Mouse (Mus musculus) liver, embryonic 16.5 days (tissue): ENCODE data around the gene Car11. TPM values are rescaled to one million over a fixed set of nuclear protein-coding genes. Genes with fewer than 3 reads are reported as not detected.
"Not testable (repeated sequence)": the region's sequence is repeated elsewhere in the genome, so short reads cannot be mapped to it uniquely, and the experiment has no call there.

ENCODE experiments used
- ATAC-seq: fragments of 200-750 bp; cut with Nextera tagmentation; 2 replicates; pipeline ENCODE4 v1.8.0; 2017; ENCODE audit warnings: low read depth, mild to moderate bottlenecking, moderate number of reproducible peaks, moderate library complexity
- H3K27ac ChIP-seq: fragments of 300-500 bp; sonication (generic); 2 replicates; pipeline ENCODE4 v1.5.1; 2014; ENCODE audit warnings: mild to moderate bottlenecking, low read length
- H3K27me3 ChIP-seq: fragments of 300-500 bp; sonication (generic); 2 replicates; pipeline ENCODE4 v1.6.1; 2014; ENCODE audit warnings: low read depth, low read length, mixed read lengths; ENCODE audit not compliant: control insufficient read depth, insufficient read depth
- H3K36me3 ChIP-seq: fragments of 300-500 bp; sonication (generic); 2 replicates; pipeline ENCODE4 v1.6.1; 2014; ENCODE audit warnings: mild to moderate bottlenecking; ENCODE audit not compliant: control insufficient read depth, insufficient read depth
- H3K4me1 ChIP-seq: fragments of 300-500 bp; sonication (generic); 2 replicates; pipeline ENCODE4 v1.6.1; 2014; ENCODE audit warnings: low read depth, low read length, mixed read lengths; ENCODE audit not compliant: control insufficient read depth
- H3K4me2 ChIP-seq: fragments of 300-500 bp; sonication (generic); 2 replicates; pipeline ENCODE4 v1.6.1; 2014; ENCODE audit warnings: low read depth, low read length, mixed read lengths
- H3K4me3 ChIP-seq: fragments of 300-500 bp; sonication (generic); 2 replicates; pipeline ENCODE4 v1.5.1; 2014; ENCODE audit warnings: low read depth, mild to moderate bottlenecking, low read length
- H3K9ac ChIP-seq: fragments of 300-500 bp; sonication (generic); 2 replicates; pipeline ENCODE4 v1.6.1; 2014; ENCODE audit warnings: low read depth, low read length
- H3K9me3 ChIP-seq: fragments of 300-500 bp; sonication (generic); replicated peaks from 2 replicates; pipeline ENCODE4 v1.6.1; 2016; ENCODE audit warnings: low read length; ENCODE audit not compliant: control insufficient read depth
- WGBS: fragments of 180-500 bp; shearing (Covaris S2); extraction: QIAGEN DNeasy Blood & Tissue Kit; methylation state at CpG from one replicate; pipeline ENCODE4 v1.1.7; 2014; ENCODE audit not compliant: insufficient replicate concordance; 5-methylcytosine and 5-hydroxymethylcytosine counted together
- polyA plus RNA-seq: library from polyadenylated mRNA; unstranded; fragments of >200 nt; fragmentation: Nextera tagmentation; extraction: Ambion mirVana; gene quantifications from 2 replicates; pipeline ENCODE4 v1.2.1, GENCODE M21; 2015

Gene Car11
- polyA plus RNA-seq, result 0.23 and 0.37 TPM in 2 replicates

GRCm38 (mm10) chr7:45699523-45700141 lies at the start of gene Car11:
TSS of gene Car11 (plus strand) at chr7:45699843.
- H3K9me3 ChIP-seq, result no peaks in the 10 kb centered on the region
- H3K27me3 ChIP-seq, result peaks cover 37% of the 10 kb centered on the region
- H3K4me3 ChIP-seq, result no peak within 1 kb of the TSS
- no peak for ATAC-seq
- H3K36me3 ChIP-seq, result no peaks in the 10 kb centered on the region
- H3K9ac ChIP-seq, result no peak within 1 kb of the TSS
- H3K27ac ChIP-seq, result no peak within 1 kb of the TSS
- H3K4me2 ChIP-seq, result 0 out of 2 replicates have a peak within 1 kb of the TSS, but pooled peaks have one; percentile 1
- 5% methylated on average over 36 of the region's 36 CpGs for WGBS
- peaks cover 10% of the 10 kb centered on the region for H3K4me1 ChIP-seq

DNA sequence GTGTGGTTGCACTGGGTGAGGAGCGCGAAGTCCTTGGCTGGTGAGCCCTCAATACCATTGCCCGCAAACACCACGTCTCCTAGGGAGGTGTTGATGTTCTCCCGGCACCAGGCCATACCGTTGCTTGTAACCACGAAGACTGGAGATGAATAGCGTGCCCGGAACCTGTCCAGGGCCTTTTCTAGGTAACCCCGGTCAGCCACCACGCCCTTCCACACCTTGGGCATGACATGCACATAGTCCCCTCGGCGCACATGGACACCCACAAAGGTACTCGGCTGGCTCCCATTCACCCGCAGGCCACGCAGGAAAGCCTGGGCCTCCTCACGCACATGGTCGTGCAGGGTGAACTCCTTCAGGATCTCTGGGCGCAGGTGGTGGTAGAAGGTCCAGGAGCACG lies 49.2 kb upstream of the Car11 start:
- ATAC-seq, H3K4me3 ChIP-seq, H3K9me3 ChIP-seq: not testable (repeated sequence)

GRCm38 (mm10) chr7:45654424-45655047 lies 45.1 kb upstream of the Car11 start:
- Histone ChIP-seq H3K36me3 (no peaks in the 10 kb centered on the region), H3K9me3 (no peaks in the 10 kb centered on the region; the same call in 1 of the 2 replicates), H3K4me2 (peak overlapping the region; percentile 24), H3K27me3 (no peaks in the 10 kb centered on the region), H3K27ac (no peak overlapping the region), H3K9ac (no peak overlapping the region), H3K4me1 (no peaks in the 10 kb centered on the region), H3K4me3 (no peak overlapping the region)
- 37% methylated on average over 17 of the region's 17 CpGs for WGBS
- no peak for ATAC-seq

More for the DNA sequence above, 49.2 kb upstream of the Car11 start:
- not testable (repeated sequence) for H3K27ac ChIP-seq, H3K36me3 ChIP-seq, H3K4me2 ChIP-seq, H3K27me3 ChIP-seq, H3K4me1 ChIP-seq, H3K9ac ChIP-seq
- 79% methylated on average over 19 of the region's 20 CpGs for WGBS

DNA sequence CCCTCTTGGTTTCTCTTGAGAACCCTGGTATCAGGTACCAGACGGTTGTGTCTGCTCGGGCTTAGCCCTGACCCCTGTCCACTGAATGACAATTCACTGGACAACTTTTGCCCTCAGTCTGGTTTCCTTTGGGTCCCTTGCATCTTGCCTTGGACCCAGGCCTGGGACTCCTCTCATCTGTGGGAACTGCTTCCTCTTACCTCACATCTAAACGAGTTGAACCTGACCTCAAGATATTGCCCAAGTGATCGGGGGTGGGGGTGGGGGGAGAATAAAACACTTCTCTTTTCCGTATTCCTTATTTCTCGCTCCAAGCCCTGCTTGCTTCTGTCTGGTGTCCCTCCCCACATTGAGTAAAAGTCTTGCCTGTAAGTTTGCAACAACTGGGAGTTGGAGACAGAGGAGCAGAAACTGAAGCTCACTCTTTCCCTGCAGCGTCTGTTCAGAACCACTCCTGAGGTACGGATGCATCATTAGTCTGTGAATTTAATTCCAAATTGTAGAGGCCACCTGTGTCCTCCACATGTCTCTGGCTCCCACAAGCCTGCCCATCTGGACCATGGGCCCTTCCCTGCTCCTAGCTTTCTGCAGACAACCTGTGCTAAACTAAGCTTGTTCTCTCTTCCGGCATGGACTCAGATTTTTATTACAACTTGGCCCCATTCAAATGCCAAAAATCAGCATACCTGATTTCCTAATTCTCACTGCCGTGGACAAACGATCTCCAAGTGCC lies 38.7 kb upstream of the Car11 start:
- no peaks in the 10 kb centered on the region for H3K4me1 ChIP-seq
- H3K4me3 ChIP-seq, result no peak overlapping the region
- no peaks in the 10 kb centered on the region for H3K36me3 ChIP-seq
- no peak overlapping the region for H3K9ac ChIP-seq
- WGBS, result 45% methylated on average over 11 of the region's 11 CpGs
- no peak overlapping the region for H3K27ac ChIP-seq
- no peak overlapping the region for H3K4me2 ChIP-seq
- ATAC-seq, result no peak
- H3K9me3 ChIP-seq, result no peaks in the 10 kb centered on the region; the same call in 1 of the 2 replicates
- no peaks in the 10 kb centered on the region for H3K27me3 ChIP-seq

- H3K4me1 ChIP-seq, H3K4me3 ChIP-seq, H3K27me3 ChIP-seq, H3K36me3 ChIP-seq, H3K27ac ChIP-seq, H3K9me3 ChIP-seq, H3K9ac ChIP-seq, H3K4me2 ChIP-seq, ATAC-seq: not testable (repeated sequence)
- WGBS, result 63% methylated on average over 6 of the region's 6 CpGs
Measured at GRCm38 (mm10) chr7:45661702-45662101, 37.9 kb upstream of the Car11 start.

DNA sequence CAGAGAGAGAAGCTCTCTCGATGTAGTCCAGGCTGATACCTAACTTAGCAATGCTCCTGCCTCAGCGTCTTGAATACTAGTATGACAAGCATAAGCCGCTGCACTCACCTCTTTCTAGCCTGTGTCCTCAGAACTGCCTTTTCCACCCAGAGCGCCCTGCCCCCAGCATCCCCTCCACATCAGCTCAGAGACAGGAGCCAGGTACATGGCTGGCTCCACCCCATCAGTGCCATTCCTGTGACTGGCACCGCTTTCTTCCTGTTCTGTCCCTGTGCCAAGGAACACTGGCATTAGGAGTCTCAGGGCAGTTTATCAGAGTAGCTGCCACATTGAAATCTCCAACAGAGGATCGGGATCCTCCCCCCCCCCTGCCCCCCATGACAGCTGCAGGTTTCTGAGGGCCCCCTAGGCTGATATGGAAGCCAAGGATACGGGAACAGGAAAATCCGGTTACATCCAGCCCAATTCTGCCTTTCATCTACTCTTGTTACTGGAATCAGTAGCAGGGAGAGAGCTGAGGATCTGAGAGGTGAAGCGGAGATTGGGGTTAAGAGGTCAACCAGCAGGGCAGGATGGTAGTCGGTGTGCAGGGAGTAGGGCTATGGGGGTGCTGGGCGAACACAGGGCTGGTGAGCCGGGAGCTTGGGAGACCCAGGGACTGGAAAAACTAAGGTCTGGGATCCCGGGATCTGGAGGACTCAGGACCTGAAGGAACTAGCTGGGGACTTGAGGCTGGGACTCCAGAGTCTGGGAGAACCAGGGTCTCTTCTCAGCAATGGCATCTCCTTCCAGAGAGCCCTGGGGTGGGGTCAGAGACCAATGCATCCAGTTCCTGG lies 34.1 kb upstream of the Car11 start:
- H3K4me3 ChIP-seq, result no peak overlapping the region
- H3K4me2 ChIP-seq, result no peak overlapping the region
- H3K36me3 ChIP-seq, result no peaks in the 10 kb centered on the region
- H3K27ac ChIP-seq, result no peak overlapping the region
- no peaks in the 10 kb centered on the region for H3K9me3 ChIP-seq
- no peak for ATAC-seq
- H3K9ac ChIP-seq, result no peak overlapping the region
- no peaks in the 10 kb centered on the region for H3K27me3 ChIP-seq
- no peaks in the 10 kb centered on the region for H3K4me1 ChIP-seq
- WGBS, result 59% methylated on average over 13 of the region's 13 CpGs

GRCm38 (mm10) chr7:45666161-45666560 lies 33.5 kb upstream of the Car11 start, which contains the start of gene Fut2:
TSS of gene Fut2 (minus strand) at chr7:45666394.
- H3K36me3 ChIP-seq, result no peaks in the 10 kb centered on the region
- no peak within 1 kb of the TSS for H3K4me2 ChIP-seq
- no peak for ATAC-seq
- no peak within 1 kb of the TSS for H3K9ac ChIP-seq
- WGBS, result 72% methylated on average over 7 of the region's 7 CpGs
- H3K4me1 ChIP-seq, result no peaks in the 10 kb centered on the region
- no peaks in the 10 kb centered on the region for H3K9me3 ChIP-seq
- no peak within 1 kb of the TSS for H3K4me3 ChIP-seq
- no peak within 1 kb of the TSS for H3K27ac ChIP-seq
- no peaks in the 10 kb centered on the region for H3K27me3 ChIP-seq

DNA sequence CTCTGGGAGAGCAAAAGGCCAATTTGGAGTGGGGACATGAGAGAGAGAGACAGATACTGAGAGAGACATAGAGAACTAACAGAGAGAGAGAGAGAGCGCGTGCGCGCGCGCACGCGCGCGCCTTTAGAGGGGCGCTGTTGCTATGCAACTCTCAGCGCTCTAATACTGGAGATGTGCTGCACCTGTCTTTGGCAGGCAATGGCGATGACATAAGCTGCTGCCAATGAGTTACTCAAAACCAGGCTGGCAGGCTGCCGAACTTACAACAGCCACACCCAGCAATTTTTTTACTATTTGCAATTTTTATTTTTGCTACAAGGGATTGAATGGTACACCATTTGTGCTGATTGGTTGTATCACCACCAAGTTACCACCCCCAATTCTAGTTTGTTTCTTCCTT lies 31.9 kb upstream of the Car11 start:
- H3K27ac ChIP-seq, result no peak overlapping the region
- H3K4me1 ChIP-seq, result no peaks in the 10 kb centered on the region
- no peaks in the 10 kb centered on the region for H3K9me3 ChIP-seq
- H3K36me3 ChIP-seq, result no peaks in the 10 kb centered on the region
- WGBS, result 76% methylated on average over 14 of the region's 14 CpGs
- H3K4me3 ChIP-seq, result no peak overlapping the region
- no peak overlapping the region for H3K4me2 ChIP-seq
- H3K9ac ChIP-seq, result no peak overlapping the region
- no peaks in the 10 kb centered on the region for H3K27me3 ChIP-seq
- ATAC-seq, result no peak
